Mouse (Mus musculus) T-cell, adult 2 months (primary cell): ENCODE results near the gene Olfr1129.
"Not testable (repeated sequence)": the region's sequence is repeated elsewhere in the genome, so short reads cannot be mapped to it uniquely, and the experiment has no call there.

Source experiments
- DNase-seq: peaks from one replicate; pipeline ENCODE4 v3.0.0; 2022; ENCODE audit warnings: low spot score

Gene Olfr1129

DNA sequence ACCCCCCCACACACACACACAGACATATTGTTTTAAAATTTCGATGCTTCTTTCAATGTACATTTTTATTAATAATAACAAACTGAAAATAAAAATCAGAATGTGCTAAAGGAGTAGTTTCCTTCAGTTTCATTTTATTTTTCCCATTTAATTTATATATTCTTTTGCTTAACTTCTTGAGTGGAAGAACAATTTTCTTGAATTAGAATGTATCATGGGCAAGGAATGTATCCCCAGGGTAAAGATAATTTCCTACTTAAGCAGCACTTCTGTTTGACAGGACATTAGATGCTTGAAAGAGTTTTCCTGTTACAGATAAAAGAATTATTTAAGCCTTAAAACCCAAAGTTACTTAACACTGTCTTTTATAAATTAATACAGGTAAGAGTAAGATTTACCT is at the start of gene Olfr1129:
Olfr1129 (plus strand) TSS at position 301 of the 400 bp plus-strand sequence.
- DNase-seq = not testable (repeated sequence)

DNA sequence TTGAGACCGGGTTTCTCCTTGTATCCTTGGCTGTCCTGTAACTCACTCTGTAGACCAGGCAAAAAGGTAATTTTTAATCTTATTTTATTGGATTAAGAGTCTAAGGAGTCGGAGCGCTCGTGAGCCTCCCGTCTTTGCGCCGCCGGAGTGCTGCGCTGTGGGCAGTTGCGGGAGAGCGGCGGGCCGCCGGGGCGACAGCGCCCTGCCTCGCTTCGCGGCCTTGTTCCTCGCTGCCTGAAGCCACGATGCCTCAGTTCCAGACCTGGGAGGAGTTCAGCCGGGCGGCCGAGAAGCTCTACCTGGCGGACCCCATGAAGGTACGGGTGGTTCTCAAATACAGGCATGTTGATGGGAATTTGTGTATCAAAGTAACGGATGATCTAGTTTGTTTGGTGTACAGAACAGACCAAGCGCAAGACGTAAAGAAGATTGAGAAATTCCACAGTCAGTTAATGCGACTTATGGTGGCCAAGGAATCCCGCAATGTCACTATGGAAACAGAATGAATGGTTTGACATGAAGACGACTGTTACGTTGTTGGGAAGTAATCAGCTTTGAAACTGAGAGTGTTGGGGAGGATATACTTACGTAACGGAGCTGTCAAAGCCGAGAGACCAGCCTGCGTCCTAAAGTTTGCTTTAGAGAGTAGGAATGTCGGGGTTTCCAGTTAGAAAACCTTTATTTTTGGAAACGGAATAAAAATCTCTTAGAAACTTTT is 47.6 kb upstream of the Olfr1129 start:
- not testable (repeated sequence) for DNase-seq

DNA sequence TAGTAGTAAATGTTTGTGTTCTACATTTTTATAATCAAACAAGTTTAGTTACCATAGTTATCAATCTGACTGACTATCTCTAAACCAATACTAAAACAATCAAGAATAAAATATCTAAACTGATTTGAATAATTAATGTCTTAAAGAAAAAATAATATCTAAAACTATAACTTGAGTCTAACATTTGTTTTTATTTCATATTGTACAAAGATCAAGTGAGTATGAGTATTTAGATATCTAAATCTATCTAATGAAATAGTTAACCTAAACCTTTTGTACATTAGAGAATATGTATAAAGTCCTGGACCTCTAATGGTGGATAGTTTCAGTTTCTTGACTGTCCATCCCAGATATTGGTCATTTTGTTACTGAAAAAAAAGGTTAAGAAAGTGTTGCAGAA is 42.2 kb upstream of the Olfr1129 start, which contains the start of gene Olfr153:
Olfr153 (plus strand) TSS at position 301 of the 400 bp plus-strand sequence.
- no peak for DNase-seq

DNA sequence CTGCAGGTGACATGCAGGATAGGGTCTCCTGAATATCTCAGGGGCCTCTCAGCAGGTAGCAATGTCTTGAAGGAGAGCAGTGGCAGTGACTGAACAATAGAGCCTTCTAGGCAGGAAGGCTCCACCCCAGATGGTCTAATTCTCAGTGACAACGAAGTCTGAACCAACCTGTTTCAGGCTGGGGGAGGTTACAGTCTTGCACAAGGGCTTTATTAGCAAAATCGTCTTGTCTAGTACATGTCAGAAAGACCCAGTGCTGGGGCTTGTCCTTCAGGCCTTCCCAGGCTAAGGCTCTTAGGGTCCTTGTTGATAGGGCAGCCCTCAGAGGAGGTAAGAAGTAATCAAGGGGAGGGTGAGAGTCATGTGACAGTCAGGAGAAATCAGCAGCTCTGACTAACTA is 38.9 kb upstream of the Olfr1129 start:
- no peak for DNase-seq

DNA sequence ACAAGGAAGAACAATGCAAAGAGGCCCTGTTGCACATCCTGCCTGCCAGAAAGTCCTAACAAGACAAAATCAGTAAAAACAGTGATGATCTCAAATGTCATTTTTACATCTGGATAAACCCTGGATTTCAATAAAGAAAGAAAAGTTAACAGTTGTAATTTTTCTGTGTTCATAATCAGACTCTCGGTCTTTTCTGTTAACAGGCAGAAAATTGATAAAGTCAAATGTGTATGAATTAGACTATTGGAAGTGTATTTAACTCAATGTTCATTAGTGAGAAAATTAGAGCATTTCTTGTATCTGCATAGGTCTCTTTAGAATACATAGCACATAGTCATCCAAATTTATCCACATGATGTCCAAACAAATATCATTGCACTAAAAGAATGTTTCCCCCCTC is 28.3 kb upstream of the Olfr1129 start, which contains the start of gene Olfr1128:
Olfr1128 (minus strand) TSS at position 101 of the 400 bp plus-strand sequence.
- no peak for DNase-seq

DNA sequence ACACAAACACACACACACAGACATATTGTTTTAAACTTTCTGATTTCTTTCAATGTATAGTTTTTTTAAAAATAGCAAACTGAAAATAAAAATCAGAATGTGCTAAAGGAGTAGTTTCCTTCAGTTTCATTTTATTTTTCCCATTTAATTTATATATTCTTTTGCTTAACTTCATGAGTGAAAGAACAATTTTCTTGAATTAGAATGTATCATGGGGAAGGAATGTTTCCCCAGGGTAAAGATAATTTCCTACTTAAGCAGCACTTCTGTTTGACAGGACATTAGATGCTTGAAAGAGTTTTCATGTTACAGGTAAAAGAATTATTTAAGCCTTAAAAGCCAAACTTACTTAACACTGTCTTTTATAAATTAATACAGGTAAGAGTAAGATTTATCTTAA is 32.2 kb downstream of the Olfr1129 start, which contains the start of gene Olfr1130:
Olfr1130 (plus strand) TSS at position 301 of the 400 bp plus-strand sequence.
- not testable (repeated sequence) for DNase-seq

DNA sequence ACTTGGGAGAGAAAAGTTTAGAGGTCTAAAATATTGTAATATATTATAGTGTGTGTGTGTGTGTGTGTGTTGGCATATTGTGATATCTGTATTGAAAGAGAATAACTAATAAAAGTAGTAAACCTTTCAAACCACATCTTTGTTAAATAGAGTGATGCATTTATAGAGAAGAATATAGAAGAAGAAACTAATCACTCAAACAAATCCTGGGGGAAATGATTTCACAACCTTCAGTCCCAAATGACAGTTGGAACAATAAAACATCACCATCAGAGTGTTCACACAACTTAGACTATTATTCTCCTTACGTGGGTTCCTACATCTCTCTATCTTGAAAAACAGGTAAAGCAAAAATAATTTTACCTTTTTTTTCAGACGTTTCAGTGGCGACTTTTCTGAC is 53.1 kb downstream of the Olfr1129 start, which contains the start of gene Olfr1131:
Olfr1131 (plus strand) TSS at position 301 of the 400 bp plus-strand sequence.
- DNase-seq = no peak
